Mouse (Mus musculus): ENCODE measurements around the gene Eif2b1. TPM values are rescaled to one million over a fixed set of nuclear protein-coding genes. Genes with fewer than 3 reads are reported as not detected.

Gene Eif2b1
- total and polyA plus RNA-seq, 3 experiments: 10.3 to 72.5 (median 46.8) TPM

GRCm38 (mm10) chr5:124592768-124593167 lies 13.8 kb upstream of the Eif2b1 start:
- no peaks in the 10 kb centered on the region for H3K4me1 ChIP-seq (ENCODE audit: insufficient read depth, low read depth, low read length)
- H3K27me3 ChIP-seq (ENCODE audit: insufficient read depth, low read length): no peaks in the 10 kb centered on the region
- TF ChIP-seq CTCF (IDR thresholded peaks at IDR 0.05; ENCODE audit: low read depth, low read length) (no peak), GATA2 (IDR thresholded peaks at IDR 0.05; ENCODE audit: borderline replicate concordance, low read depth, low read length) (no peak), GATA1 (IDR thresholded peaks at IDR 0.05; ENCODE audit: borderline replicate concordance, low read length) (no peak), TAL1 (conservative IDR thresholded peaks at IDR 0.05; ENCODE audit: low read depth, low read length) (no peak), POLR2AphosphoS5 (IDR thresholded peaks at IDR 0.05; ENCODE audit: insufficient replicate concordance, low read depth, low read length) (no peak)
- H3K4me3 ChIP-seq (ENCODE audit: low read depth, low read length): no peak overlapping the region
- H3K9me3 ChIP-seq (replicated peaks): no peaks in the 10 kb centered on the region
- no peak for ATAC-seq (ENCODE audit: extremely low read depth, insufficient number of reproducible peaks, low FRiP score, poor library complexity, severe bottlenecking)
- peaks cover 88% of the 10 kb centered on the region for H3K36me3 ChIP-seq (replicated peaks)
- DNase-seq (ENCODE audit: low spot score): no peak

GRCm38 (mm10) chr5:124582515-124582914 lies 3.6 kb upstream of the Eif2b1 start:
- TF ChIP-seq POLR2AphosphoS5 (IDR thresholded peaks at IDR 0.05; ENCODE audit: insufficient replicate concordance, low read depth, low read length) (no peak), GATA2 (IDR thresholded peaks at IDR 0.05; ENCODE audit: borderline replicate concordance, low read depth, low read length) (no peak), GATA1 (IDR thresholded peaks at IDR 0.05; ENCODE audit: borderline replicate concordance, low read length) (no peak), CTCF (IDR thresholded peaks at IDR 0.05; ENCODE audit: low read depth, low read length) (no peak), TAL1 (conservative IDR thresholded peaks at IDR 0.05; ENCODE audit: low read depth, low read length) (no peak)
- H3K36me3 ChIP-seq (replicated peaks): peaks cover 74% of the 10 kb centered on the region
- H3K9me3 ChIP-seq (replicated peaks): no peaks in the 10 kb centered on the region
- ATAC-seq (ENCODE audit: extremely low read depth, insufficient number of reproducible peaks, low FRiP score, poor library complexity, severe bottlenecking) (no peak), DNase-seq (ENCODE audit: low spot score) (no peak)
- H3K4me3 ChIP-seq (ENCODE audit: low read depth, low read length): no peak overlapping the region
- H3K27me3 ChIP-seq (ENCODE audit: insufficient read depth, low read length): no peaks in the 10 kb centered on the region
- peaks cover 31% of the 10 kb centered on the region for H3K4me1 ChIP-seq (ENCODE audit: insufficient read depth, low read depth, low read length)

GRCm38 (mm10) chr5:124575467-124575866 lies 3.5 kb downstream of the Eif2b1 start:
- H3K4me3 ChIP-seq (ENCODE audit: low read depth, low read length): no peak overlapping the region
- no peaks in the 10 kb centered on the region for H3K9me3 ChIP-seq (replicated peaks)
- ATAC-seq (ENCODE audit: extremely low read depth, insufficient number of reproducible peaks, low FRiP score, poor library complexity, severe bottlenecking) (no peak), DNase-seq (ENCODE audit: low spot score) (no peak)
- peaks cover 78% of the 10 kb centered on the region for H3K36me3 ChIP-seq (replicated peaks)
- TF ChIP-seq GATA2 (IDR thresholded peaks at IDR 0.05; ENCODE audit: borderline replicate concordance, low read depth, low read length) (no peak), CTCF (IDR thresholded peaks at IDR 0.05; ENCODE audit: low read depth, low read length) (no peak), GATA1 (IDR thresholded peaks at IDR 0.05; ENCODE audit: borderline replicate concordance, low read length) (no peak), TAL1 (conservative IDR thresholded peaks at IDR 0.05; ENCODE audit: low read depth, low read length) (no peak), POLR2AphosphoS5 (IDR thresholded peaks at IDR 0.05; ENCODE audit: insufficient replicate concordance, low read depth, low read length) (no peak)
- peaks cover 47% of the 10 kb centered on the region for H3K4me1 ChIP-seq (ENCODE audit: insufficient read depth, low read depth, low read length)
- no peaks in the 10 kb centered on the region for H3K27me3 ChIP-seq (ENCODE audit: insufficient read depth, low read length)

GRCm38 (mm10) chr5:124571068-124571467 lies 7.9 kb downstream of the Eif2b1 start:
- H3K27me3 ChIP-seq (ENCODE audit: insufficient read depth, low read length): no peaks in the 10 kb centered on the region
- H3K4me1 ChIP-seq (ENCODE audit: insufficient read depth, low read depth, low read length): peaks cover 32% of the 10 kb centered on the region
- TF ChIP-seq TAL1 (conservative IDR thresholded peaks at IDR 0.05; ENCODE audit: low read depth, low read length) (no peak), POLR2AphosphoS5 (IDR thresholded peaks at IDR 0.05; ENCODE audit: insufficient replicate concordance, low read depth, low read length) (0 out of 2 replicates have a peak, but pooled peaks have one; percentile 23), GATA2 (IDR thresholded peaks at IDR 0.05; ENCODE audit: borderline replicate concordance, low read depth, low read length) (no peak), CTCF (IDR thresholded peaks at IDR 0.05; ENCODE audit: low read depth, low read length) (no peak)
- peaks cover 99% of the 10 kb centered on the region for H3K36me3 ChIP-seq (replicated peaks)
- H3K4me3 ChIP-seq (ENCODE audit: low read depth, low read length): no peak overlapping the region
- H3K9me3 ChIP-seq (replicated peaks): no peaks in the 10 kb centered on the region
- ATAC-seq (ENCODE audit: extremely low read depth, insufficient number of reproducible peaks, low FRiP score, poor library complexity, severe bottlenecking): no peak
- DNase-seq (ENCODE audit: low spot score): no peak

- ATAC-seq (ENCODE audit: extremely low read depth, insufficient number of reproducible peaks, low FRiP score, poor library complexity, severe bottlenecking): no peak
- Histone ChIP-seq H3K4me3 (ENCODE audit: low read depth, low read length) (no peak overlapping the region), H3K27me3 (ENCODE audit: insufficient read depth, low read length) (no peaks in the 10 kb centered on the region), H3K9me3 (replicated peaks) (no peaks in the 10 kb centered on the region), H3K36me3 (replicated peaks) (peaks cover 71% of the 10 kb centered on the region), H3K4me1 (ENCODE audit: insufficient read depth, low read depth, low read length) (peaks cover 31% of the 10 kb centered on the region)
- TF ChIP-seq GATA1 (IDR thresholded peaks at IDR 0.05; ENCODE audit: borderline replicate concordance, low read length) (no peak), POLR2AphosphoS5 (IDR thresholded peaks at IDR 0.05; ENCODE audit: insufficient replicate concordance, low read depth, low read length) (no peak), CTCF (IDR thresholded peaks at IDR 0.05; ENCODE audit: low read depth, low read length) (no peak), TAL1 (conservative IDR thresholded peaks at IDR 0.05; ENCODE audit: low read depth, low read length) (no peak)
- DNase-seq (ENCODE audit: low spot score): no peak
Measured at GRCm38 (mm10) chr5:124555145-124555544, 23.8 kb downstream of the Eif2b1 start.

- H3K4me3 ChIP-seq (ENCODE audit: low read depth, low read length): peak overlapping the region; percentile 100
- no peaks in the 10 kb centered on the region for H3K9me3 ChIP-seq (replicated peaks)
- DNase-seq (ENCODE audit: low spot score): no peak
- peaks cover 60% of the 10 kb centered on the region for H3K36me3 ChIP-seq (replicated peaks)
- TF ChIP-seq POLR2AphosphoS5 (IDR thresholded peaks at IDR 0.05; ENCODE audit: insufficient replicate concordance, low read depth, low read length) (no peak), GATA1 (IDR thresholded peaks at IDR 0.05; ENCODE audit: borderline replicate concordance, low read length) (no peak), CTCF (IDR thresholded peaks at IDR 0.05; ENCODE audit: low read depth, low read length) (no peak), GATA2 (IDR thresholded peaks at IDR 0.05; ENCODE audit: borderline replicate concordance, low read depth, low read length) (no peak), TAL1 (conservative IDR thresholded peaks at IDR 0.05; ENCODE audit: low read depth, low read length) (no peak)
- ATAC-seq (ENCODE audit: extremely low read depth, insufficient number of reproducible peaks, low FRiP score, poor library complexity, severe bottlenecking): no peak
- H3K4me1 ChIP-seq (ENCODE audit: insufficient read depth, low read depth, low read length): peaks cover 33% of the 10 kb centered on the region
- no peaks in the 10 kb centered on the region for H3K27me3 ChIP-seq (ENCODE audit: insufficient read depth, low read length)
Measured at GRCm38 (mm10) chr5:124553607-124554006, 25.3 kb downstream of the Eif2b1 start.

All from G1E (cell line).